Mouse (Mus musculus) MEL-GATA-1-ER (cell line): ENCODE data around the gene Napb.
"Not testable (repeated sequence)": the region's sequence is repeated elsewhere in the genome, so short reads cannot be mapped to it uniquely, and the experiment has no call there.

ENCODE experiments used
- DNase-seq: peaks from one replicate; pipeline ENCODE4 v3.0.0-alpha.2; 2012; ENCODE audit warnings: low read depth; ENCODE audit errors: extremely low read depth

Napb gene

DNA sequence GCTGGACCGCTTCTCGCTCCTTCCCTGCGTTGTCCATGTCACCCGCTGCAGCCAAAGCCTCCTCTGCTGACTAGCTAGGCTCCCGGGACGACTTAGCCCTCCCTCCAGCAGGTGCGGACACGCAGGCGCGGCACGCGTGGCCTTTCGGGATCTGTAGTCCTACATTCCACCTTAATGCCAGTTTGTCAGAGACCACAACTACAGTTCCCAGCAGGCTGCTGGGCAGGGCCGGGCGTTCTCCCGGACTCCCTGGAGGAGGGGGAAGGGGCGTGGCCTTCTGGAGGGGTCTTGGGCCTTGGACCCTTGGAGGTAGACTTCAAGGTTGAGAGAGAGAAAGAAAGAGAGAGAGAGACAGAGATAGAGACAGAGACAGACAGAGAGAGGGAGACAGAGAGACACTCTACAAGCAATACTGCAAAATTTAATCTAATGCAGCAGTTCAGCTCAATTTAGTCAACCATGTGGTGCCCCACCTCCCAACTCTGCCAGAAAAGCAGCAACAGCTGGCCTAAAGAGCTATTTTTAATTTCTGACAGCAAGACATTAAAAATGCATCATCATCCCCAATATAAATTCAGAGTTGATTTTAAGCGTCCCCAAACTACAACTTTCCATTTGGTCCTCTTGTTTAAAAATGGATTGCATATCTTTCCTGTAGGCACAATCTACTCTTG is at the start of gene Napb:
TSS of gene Napb (minus strand) at position 141 of the 674 bp plus-strand sequence.
- no peak for DNase-seq

DNA sequence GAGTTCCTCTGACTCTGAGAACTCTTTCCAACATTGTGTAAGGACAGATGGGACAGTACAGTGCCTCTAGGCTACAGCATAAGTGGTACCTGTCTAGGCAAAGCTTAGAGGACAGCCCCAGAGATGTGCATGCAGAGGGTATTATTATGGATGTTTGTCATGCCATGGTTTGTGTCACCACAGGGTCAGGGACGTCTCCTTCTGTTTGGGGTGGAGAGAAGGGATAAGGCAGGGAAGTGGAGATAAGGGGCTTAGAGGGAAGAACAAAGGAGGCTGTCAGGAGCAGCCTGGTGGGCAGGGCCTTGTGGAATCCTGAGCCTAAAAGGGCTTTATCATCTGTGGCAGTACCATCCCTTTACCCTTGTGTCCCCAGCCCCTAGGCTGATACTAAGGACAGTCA is 49.4 kb upstream of the Napb start, which contains the start of gene 8030411F24Rik:
TSS of gene 8030411F24Rik (plus strand) at position 301 of the 400 bp plus-strand sequence.
- no peak for DNase-seq

DNA sequence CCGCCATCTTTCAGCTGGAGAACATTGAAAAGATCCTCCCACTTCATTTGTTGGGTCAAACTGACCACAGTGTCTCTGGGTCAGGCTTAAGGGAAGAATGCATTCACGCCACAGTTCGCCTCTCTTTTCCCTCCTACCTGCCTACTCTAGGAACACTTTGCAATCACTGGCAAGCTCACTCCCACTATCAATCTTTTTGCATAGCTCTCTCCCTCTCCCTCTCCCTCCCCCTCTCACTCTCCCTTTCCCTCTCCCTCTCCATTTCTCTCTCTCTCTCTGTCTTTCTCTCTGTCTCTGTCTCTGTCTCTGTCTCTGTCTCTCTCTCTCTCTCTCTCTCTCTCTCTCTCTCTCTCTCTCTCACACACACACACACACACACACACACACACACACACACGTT is 39.1 kb upstream of the Napb start, which contains the start of gene Cst11:
TSS of gene Cst11 (minus strand) at position 101 of the 400 bp plus-strand sequence.
- DNase-seq = not testable (repeated sequence)

DNA sequence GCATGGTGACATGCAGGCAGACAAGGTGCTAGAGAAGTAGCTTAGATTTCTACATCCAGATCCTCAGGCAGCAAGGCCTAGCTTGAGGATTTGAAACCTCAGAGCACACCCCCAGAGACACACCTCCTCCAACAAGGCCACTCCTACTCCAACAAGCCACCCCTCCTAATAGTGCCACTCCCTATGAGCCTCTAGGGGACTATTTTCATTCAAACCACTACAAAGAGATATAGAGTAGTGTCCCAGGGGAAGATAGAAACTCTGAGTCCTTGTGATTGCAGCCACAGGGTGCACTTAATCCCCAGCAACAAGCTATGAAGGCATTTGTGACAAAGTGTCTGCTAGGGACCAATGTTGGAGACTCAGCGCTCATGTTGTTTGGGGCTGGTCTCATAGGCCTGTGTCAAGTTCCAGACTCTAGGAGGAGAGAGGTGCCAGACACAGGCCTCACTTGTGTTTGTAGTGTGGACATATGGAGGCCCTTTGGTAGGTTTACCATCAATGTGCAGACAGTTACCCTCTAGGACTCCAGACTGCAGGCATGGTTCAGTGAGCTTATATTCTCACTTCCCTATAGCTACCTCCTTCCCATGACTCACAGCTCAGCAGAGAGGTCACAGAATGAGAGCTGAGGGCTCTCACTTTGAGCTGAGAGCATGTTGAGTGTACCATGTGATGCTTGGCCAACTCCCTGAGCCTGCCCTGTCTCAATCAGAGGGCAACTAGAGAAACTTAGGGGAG is 31.6 kb upstream of the Napb start:
- DNase-seq = no peak

DNA sequence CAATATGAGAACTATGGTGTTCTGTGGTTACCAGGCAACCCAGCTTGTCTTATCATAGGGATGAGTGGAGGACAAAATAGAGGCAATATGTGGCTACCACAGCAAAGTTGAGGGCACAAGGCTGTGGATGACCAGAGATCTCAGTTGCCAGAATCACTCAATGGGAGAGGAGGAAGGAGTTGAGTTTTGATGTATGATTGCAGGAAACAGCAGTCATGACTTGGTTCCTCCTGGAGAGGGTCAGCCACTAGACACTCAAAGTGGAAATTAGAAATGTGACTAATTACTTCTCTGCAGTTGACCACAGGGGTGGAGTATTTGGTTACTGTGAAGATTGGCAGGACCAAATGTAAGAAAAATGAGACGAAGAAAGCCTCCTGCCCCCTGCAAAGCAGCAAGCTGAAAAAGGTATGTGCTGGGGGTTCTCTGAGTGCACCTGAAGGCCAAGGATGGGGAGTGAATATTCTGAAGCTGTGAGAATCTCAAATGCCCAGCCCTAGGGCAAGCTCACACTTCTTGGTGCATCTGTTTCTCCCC is 22.1 kb upstream of the Napb start:
- DNase-seq = no peak

DNA sequence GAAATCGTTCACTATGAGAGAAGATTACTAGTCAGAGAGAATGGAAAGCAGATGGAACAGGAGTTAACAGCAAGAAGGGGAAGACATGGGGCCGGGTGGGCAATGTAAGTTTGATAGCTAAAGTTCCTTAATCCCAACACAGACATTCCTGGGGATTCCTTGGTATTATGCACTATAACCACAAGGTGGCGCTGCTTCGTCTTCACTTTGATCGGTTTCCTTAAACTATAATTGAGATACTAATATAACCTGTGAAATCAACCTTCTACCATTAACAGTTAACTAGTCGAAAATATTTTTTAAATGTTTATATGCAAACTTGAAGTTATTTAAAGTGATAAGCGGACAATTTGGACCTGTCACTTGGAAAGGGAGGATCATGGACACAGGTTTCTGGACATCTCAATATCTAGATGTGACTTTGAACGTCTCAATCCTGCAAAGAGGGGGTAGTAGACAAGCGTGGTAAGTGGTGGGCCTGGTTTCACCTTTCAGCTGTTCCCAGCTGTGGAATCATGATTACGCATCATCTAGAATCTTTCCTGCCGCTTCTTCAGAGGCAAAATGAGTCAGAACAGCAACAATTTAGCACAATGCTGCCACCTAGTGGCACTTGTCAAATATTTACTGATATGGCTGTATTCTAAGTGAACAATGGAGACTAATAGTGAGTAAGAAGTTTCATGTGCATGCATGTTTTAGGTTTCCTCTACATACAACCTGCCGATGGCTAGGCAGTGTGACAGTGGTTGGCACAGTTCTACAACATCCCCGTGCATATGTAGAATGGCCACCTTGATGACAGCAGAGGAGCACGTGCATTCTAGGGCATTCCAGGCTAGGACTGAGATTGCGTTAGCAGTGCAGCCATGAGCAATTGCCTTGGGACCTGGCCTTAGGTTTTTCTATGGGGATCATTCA is 19.9 kb upstream of the Napb start:
- peak; percentile 62 for DNase-seq

DNA sequence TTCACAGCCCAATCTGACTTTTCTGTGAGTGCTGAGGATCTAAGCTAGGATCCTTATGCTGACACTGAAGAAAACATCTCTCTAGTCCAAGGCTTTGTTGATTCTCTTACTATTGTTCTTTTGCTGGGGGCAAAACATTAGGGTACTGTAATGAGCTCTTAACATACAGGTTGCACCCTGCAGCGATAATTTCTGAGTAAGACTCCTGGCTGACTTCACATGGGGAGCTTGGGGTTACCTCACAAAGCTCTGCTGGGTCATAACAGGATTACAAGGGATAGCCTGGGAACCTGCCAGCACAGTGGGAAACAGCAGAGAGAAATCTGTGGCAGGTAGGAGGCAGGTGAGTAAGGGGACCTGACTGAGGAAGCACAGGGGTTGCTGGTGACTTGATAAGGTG is 17.8 kb upstream of the Napb start, which contains the start of gene Cstl1:
TSS of gene Cstl1 (plus strand) at position 301 of the 400 bp plus-strand sequence.
- DNase-seq = no peak

DNA sequence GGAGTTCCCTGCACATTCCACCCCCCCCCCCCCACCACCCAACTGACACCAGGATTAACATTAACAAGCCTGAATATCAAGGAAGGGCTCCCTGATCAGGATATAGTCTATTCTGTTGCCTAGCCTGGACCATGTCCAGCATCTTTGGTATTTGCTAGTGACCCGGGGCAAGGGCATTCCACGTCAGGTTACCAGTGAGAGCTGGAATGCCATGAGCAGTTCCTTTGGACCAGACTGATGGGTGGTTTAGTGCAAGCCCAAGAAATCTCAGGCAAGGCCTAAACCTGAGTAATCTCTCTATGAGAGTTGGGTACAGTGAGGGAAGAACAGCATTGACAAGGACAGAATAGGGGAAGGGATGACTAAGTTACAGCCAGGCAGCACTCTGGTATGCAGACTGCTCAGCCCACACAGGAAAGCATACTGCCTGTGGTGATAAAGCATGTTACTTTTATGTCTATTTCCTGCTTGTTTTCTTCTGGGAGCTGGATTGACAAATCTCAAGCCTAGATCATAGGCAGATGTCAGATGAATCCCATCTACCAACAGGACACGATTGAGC is 11.7 kb upstream of the Napb start:
- DNase-seq = no peak

DNA sequence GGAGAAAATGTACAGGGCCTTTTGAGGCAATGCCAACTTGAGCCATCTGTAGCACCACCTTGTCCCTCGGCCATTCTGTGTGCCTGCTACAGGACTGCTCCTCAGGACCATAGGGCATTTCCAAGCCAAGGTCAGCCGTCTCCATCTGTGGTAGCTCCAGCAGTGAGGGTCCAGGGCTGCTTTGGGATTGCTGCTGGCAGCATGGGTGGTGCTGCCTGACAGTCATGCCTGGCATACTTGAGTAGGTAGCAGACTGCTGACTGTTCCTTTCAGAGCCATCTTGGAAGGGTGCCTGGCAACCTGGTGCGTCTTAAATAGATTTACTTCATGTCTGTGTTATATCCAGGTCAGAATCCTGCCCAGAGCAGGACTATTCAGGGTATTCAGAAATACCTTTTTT is 10.7 kb upstream of the Napb start:
- no peak for DNase-seq

DNA sequence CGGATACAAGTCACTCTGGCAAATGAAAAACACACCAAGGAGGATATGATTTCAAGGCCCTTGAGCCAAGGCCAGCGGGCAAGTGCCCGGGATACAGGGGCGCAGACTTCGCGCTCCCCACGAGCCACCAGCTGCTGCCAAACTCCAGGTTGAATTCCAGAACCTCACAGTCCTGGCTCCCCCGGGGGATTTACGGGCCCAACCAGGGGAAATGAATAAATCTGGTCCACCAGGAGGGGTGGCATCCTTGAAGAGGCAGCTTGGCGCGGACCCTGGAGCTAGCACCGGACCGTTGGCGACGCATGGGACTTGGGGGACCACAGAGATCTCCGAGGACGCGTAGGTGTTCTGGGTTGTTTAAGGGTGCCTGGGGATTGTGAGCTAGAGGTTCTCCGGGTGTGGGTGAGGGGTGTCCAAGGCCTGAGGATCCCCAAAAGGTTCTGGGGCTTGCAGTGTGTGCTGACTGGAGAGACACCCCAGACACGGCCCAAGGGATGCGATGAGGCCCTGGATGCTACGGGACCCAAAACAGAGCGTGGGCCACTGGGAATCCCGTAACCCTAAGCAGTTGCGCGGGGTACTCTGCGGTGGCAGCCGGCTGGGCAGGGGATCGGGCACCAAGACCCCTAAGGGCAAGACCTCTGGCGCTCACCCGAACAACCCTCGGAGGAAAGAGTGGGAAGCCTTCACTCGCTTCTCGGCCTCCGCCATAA is 497 bp downstream of the Napb start:
- no peak for DNase-seq

DNA sequence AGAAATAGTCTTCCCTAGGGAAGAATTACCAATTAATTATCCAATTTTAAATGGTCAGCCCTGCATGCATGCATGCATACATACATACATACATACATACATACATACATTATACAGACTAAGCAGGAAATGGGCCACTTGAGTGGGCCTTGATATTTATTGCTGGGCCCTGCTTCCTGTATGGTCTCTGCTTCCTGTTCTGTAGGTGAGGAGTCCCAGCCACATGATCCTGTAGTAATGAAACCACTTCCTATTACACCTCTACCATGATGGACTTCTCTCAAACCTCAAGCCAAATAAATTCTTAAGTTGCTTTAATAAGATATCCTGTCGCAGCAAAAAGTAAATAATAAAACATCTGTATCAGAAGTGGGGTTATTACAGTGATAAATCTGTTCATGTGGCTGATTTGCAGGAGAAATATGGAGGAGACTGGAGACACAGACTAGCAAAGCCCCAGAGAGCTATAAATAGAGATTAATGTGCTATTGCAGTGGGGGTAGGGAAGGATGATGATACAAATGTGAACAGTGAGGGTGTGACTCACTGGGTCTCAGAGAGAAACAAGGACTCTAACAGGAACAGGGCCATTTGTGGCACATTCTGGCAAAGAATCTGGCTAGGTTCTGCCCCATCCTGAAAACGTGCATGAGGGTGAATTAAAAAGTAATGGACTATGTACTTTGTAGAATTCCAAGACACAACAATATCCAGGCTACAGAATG is 12.8 kb downstream of the Napb start:
- no peak for DNase-seq

DNA sequence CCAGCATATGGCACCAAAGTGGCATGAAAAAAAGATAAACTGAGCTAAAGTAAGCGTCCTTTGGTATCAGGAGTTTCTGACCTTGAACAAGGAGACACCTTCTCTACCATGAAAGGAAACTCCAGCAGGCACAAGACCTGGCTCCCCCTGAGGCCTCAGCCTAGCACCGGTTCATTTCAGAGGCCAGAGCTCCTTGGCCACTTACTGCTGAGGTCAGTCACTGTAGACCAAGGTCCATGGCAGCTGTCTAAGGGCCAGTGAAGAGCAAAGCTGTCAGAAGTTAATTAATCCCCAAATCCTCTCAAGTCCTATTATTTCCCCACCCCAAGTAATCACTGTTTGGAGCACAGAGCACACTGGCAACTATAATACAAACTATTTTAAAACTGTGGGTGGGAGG is 15.2 kb downstream of the Napb start:
- DNase-seq = no peak

DNA sequence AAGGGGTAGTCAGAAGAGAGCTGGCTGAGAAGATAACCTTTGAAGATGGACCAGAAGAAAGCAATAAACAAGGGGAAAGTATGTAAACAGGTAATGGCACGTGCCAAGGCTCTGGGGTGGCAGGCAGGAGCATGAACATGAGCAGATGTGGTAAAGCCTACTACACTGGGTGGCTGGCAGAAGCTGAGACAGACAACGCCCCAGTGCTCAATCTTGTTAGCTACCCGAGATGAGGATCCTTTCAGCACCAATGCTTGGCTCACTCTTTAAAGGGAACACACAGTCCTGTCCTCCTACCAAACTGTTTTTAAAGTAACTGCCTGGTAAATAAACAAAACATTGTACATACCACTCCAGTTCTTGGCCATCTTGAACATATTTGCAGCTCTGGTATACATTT is 19.9 kb downstream of the Napb start:
- no peak for DNase-seq

DNA sequence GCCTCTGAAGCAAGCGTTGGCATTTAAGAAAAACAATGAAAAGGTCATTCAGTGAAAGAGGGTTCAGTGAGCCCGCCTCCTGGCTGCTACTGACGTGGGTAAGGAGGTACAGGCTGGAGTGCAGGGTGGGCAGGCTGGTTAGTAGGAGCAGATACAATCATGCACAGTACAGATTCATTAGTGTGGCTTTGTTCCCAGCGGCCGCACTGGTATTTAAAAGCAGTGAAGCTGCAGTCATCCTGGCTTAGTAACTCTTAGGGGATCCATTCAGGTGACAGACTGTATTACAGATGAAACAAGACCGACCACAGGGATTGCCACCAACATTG is 25.1 kb downstream of the Napb start:
- DNase-seq = no peak

DNA sequence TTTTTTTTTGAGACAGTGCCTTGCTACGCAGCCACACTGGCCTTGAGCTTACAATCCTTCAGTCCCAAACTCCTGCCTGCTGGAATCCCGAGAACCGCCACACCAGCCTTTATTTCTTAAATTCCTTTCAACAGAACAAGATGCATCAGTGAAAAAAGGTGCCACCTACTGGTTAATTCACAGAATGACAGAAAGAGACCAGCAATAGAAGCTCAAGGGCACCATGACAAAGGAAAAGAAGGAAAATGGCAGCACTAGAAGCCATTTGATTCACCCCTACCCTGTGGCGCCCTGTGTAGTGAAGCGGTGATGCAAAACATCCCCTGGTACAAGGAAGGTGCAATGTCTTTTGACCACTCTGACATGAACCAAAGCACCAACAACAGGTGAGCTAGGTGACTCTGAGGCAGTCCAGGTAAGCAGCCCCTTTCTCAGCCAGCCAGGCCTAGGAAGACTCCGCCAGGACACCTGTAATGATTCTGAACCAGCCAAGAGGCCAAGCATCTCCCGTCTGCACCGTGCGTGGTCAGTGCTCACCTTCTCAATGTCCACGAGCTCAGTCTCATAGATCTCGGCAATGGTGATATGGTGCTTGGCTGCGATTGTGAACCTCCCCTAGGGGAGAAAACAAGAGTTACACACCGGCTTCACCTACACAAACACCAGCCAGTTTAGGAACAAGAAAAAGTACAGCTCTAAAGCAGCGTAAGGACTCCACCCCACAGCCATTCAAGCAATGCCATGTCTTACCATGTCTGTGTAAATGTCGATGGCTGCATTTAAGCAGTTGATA is 25.7 kb downstream of the Napb start:
- DNase-seq = peak; percentile 17

DNA sequence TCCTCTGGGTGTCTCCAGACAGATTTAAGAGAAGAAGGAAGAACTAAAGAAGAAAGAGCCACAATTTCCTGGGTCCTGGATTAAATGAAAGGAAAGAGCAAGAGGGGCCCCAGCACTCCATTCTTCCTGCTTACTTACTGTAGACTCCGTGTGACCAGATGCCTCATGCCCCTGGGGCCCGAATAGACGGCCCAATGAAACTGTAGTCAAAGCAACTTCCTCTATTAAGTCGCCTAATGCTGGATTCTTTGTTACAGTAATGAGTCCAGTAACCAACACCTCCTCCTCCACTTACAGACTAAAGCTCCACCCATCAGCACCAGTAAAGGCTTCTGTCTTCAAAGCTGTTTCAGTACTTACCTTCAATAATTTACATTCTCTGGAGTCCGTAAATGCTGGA is 33.7 kb downstream of the Napb start:
- no peak for DNase-seq

DNA sequence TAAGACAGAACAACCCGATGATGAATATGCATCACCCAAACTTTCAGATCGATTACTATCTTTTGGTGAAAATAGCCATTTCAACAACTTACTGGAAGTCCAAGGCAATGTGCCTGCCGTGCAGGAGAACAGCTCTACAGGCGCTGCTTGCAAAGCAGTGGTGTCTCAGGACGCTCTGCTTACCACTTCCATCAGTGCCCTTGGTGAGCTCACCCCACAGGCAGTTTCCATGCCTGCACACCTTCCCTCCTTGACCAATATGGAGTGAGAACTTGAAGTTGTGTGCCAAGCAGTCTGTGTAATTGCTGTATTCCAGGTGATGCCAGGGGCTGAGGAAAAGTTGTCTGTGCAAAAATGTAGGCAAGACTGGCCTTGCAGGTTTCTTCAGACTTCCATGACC is 41.5 kb downstream of the Napb start:
- DNase-seq = no peak

DNA sequence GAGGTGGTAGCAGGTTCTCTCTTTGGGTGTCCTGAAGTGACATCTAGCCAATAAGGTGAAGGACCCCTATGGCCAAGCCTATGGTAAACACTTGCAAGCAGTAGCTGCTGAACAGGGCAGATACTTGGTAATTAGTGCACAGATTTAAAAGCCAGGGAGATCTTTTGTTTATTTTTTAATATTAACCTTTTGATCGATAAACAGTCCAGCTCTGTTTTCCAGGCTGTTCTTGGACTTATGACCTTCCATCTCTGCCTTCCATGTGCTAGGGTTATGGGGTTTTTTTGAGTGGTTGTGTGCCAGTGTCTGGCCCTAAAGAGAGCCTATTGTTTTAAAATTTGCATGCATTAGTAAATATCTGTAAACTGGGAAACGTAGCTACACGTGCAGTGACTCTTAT is 42.0 kb downstream of the Napb start:
- DNase-seq = no peak

DNA sequence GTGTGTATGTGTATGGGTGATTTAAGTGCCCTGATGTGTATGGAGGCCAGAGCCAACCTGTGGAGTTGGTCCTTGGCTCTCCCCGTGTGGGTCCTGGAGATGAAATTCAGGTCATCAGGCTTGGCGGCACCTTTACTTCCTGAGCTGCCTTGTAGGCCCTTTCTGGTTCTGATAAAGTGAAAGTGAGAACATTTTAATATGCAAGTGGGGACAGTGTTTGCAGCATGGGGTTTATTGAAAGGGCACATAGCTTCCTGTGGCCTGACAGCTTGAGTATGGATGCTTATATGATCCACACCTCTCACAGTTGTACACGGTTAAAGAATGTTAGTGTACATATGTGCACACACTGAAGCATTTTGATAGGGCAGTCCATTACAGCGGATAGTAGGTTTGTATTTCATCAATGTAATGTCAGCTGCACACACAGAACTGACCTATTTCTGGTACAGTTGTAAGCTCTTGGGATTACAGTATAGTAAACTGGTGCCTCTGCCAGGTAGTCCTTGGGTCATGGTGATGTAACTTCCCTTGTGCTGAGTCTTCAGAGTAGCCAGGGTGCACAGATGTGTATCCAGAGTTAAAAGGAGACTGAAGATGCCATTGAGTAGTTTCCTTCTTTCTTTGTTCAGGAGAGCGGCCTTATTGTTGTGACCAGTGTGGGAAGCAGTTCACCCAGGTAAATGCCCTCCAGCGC is 42.7 kb downstream of the Napb start:
- DNase-seq = no peak
